Mouse (Mus musculus) E14TG2a.4 (cell line): Measurements from ENCODE around the gene Ppara.

Experiments used
- CTCF ChIP-seq: conservative IDR thresholded peaks from 2 replicates; pipeline ENCODE4 v1.5.1; 2014; ENCODE audit warnings: low read length
- NANOG ChIP-seq: IDR thresholded peaks from 2 replicates; pipeline ENCODE4 v1.6.1; 2014; ENCODE audit warnings: borderline replicate concordance, low read length, mixed read lengths

DNA sequence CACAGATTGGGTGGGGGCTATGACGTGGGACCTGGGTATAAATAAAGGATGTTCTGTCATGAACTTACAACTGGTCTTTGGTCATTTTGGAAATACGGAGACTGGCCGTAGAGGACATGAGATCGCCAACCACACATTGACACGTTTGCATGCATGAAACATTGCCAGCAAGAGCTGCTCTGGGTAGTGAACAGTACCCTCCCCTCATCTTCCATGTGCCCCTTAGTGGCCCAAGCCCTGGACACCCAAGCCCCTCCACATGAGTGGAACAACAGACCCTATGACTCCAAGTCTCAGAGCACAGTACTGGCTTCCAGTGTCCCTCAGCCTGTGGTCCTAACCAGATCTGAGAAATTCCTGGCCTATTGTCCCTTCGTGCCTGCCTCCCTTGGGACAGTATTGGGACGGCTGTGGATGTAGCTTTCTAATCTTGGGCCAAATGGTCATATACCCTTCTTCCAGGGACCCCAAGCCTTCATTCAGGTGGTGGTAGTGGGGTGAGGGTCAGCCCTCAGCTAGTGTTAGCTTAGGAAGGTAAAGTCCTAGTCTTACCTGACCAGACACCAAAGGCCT is 27.2 kb upstream of the Ppara start:
- TF ChIP-seq CTCF (no peak), NANOG (no peak)
